Mouse (Mus musculus) cerebellum, adult 8-10 months (tissue): ENCODE measurements around the gene Bub3.

ENCODE experiments used
- DNase-seq: peaks from one replicate; pipeline ENCODE4 v3.0.0; 2022

The Bub3 gene

DNA sequence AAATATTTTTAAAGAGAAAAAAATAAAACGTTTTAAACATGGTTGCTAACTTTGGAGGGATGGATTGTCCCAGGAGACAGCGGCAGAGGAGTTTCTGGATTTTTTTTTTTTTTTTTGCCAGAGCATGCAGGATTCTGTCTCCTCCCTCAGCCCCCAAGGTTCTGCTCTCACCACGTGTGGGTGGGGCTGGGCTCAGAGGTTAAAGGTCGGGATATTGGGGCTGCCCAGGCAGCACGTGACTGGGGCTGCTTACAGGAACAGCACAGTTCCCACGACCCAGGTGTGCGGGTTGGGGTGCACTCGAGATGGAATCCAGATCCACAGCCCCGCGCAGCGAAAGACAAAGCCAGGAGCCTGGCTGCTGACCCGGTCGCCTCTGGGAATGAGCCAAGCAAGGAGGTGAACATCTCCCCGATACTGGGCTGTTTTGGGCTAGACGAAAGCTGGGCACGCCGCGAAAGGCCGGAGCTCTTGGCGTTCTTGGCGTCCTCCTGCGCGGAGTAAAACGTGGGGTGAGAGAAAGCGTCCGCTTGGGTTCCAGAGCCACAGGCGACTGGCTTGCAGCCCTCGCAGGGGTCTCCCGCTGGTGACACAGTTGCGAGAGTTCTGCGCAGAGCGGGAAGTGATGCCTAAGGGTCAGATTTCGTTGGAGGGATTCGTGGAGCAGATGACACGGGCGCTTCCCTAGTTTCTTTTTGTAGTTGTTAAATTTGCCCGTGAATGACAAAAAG is 3.3 kb upstream of the Bub3 start:
- DNase-seq, result no peak

DNA sequence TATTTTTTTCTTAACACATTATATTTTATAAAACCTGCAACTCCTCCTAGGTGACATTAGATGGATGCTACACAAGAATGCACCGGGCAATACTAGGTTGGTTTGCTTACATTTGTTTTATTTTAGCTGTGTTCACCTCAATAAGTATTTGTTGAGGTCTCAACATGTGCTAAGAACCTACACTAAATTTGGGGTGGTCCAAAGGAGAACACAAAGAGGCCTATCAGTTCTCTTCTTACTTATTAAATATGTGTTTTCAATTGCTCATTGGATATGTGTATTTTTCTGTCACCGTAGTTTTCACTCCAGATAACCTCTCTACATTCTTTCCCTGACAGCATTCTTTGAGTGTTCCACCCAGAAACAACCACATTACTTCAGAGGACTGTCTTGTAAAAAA is 2.3 kb upstream of the Bub3 start:
- no peak for DNase-seq

DNA sequence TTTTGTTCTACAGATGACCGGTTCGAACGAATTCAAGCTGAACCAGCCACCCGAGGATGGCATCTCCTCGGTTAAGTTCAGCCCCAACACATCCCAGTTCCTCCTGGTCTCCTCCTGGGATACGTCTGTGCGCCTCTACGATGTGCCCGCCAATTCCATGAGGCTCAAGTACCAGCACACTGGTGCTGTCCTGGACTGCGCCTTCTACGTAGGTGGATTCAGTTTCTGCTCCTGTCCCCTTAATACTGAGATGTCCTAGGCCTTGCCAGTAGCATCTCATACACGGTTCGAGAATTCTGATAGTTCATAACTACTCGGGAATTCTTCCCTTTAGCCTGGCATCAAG is 648 bp downstream of the Bub3 start:
- no peak for DNase-seq

DNA sequence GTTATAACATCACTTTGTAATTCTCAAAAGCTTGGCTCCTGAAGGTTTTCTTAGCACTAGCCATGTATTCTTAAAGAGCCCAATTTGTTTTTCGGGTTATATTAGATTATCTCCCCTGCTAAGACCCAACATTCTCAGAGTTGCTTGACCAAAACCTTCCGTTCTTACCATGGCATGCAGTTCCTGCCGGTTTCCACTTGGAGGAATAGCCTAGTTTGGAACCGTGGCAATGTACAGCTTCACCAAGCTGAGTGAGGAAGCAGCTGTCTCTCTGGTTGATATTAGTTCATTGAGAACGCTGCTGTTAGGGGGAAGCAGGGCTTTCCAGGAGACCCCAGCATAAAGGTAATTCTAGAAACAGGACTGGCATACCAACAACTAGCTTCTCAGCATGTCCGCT is 15.2 kb downstream of the Bub3 start:
- no peak for DNase-seq

DNA sequence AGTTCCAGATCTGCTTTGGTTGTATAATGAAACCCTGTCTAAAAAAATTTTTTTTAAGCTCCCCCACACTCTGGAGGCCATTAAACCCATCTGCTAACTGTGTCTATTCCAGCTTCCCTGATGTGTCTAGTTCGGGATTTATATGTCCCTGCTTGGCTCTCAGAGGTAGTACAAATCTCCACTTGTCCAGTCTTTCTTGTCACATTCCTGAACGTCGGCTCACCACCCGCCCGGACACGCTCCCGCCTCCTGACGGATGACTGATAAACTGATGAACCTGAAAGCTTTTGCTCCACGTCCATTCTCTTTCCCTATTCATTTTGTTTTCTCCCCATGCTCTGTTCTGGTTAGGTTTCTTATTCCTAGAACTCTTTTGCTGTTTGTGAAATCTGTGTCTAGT is 22.2 kb downstream of the Bub3 start:
- no peak for DNase-seq

DNA sequence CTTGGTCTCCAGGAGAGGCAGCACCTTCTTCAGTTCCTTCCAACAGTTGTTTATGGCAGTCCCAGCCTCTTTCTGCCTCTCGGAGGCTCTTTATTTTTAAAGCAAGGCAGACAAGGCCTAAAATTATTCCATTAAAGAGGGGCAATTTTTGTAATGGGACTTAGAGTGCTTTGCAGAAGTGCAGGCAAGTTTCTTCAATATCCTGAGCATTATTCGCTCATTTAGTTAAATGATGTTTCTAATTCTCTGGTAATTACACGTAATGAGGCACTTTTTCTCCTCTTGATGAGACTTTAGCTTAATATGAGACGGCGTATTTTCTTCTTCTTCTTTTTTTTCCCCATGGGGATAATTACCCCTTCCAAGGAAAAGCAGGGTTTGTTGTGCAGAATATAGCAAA is 25.5 kb downstream of the Bub3 start:
- no peak for DNase-seq

DNA sequence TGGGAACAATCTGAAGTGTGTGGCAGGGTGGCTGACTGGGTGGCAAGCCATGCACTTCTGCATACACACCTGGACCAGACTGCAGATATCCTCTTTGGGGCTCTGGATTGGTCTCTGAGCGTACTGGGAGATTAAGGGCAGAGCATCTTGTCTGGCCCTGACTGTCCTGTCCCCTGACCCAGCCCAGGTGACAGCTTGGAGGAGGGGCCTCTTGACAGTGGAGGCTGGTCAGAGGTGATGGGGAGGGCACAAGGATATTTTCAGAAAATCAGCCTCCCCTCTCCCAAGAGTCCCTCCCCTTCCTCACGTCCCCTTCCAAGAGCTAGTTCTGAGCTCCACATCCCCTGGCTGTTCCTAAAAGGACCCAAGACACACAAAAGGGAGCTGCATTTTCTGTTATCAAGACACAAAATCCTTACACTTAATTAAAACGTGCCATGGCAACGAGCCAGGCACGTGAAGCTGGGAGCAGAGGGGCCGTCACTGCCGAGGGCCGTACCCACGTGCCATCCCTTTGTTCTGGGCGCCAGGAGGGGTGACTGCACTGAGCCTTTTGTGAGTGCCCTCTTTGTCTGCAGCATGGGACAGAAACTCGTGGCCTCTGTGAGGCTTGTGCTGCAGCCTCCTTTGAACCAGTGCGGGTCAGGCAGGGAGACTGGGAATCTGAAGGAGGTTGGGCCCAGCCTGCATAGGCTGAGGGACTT is 37.9 kb downstream of the Bub3 start:
- DNase-seq, result no peak

DNA sequence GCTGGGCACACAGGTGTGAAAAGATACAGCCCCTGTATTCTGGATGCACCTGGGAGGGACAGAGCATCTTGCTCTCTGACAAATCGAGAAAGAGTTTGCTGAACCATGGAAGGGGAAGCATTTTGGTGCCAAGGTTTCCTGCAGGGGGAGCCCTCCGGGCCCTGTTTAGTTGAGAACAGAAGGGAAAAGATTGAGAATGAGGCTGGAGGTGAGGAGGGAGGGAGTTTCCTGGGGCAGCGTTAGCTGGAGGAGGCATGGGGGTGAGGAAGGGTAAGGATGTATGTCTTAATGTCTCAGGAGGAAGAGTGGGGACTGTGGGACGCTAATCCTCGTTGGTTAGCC is 38.4 kb downstream of the Bub3 start:
- DNase-seq, result peak; percentile 5

DNA sequence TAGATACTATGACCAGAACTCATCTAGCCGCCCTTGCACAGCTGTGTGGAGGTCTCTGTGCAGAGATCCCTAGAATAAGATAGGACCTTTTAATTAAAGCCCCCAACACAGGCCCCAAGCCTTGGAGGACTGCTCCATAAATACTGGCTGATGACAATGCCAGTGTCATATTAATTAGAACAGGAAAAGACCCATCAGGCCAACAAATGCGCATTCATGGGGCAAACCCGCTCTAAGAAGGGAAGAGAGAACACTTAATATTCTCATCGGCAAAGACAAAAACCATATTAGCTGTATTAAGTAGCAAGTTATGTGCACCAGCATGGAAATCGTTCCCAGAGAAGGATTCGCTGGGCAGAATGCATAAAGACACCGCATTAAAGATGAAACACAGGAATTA is 42.1 kb downstream of the Bub3 start:
- DNase-seq, result no peak

DNA sequence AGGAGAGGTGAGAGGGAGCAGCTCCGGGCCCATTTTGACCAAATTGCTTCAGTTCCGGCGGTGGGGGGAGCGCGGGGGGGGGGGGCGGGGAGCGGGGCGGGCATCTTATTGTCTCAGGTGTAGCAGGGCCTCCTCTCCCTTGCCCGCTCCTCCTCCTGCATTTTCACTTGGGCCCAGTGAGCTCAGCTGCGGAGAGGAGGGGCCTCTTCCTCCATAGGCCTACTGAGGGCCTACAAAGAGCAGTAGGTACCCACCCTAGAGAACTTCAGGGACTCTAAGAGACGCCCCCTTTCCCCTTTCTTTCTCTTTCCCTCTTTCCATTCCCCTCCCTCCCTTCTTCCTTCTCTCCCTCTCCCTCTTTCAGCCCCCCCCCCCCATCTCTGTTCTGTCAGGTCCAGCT is 43.2 kb downstream of the Bub3 start:
- no peak for DNase-seq

DNA sequence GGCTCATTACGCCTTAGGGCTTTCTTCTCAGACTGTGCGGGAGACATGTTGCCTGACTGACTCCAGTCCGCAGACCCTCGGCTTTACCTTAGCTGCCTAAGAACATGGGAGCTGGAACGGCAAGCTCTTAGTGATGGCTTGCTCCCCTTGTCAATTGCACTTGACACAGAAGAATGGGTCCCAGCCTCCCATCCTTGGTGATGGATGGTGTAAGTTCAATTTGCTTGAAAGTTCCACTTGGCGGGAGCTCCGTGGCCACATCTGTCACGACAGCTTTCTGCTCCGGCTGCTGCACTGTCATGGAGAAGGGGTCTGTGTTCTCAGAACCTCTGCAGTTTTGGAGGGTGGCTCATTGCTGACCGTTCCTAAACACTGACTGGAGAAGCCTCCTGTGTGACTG is 44.9 kb downstream of the Bub3 start:
- no peak for DNase-seq

DNA sequence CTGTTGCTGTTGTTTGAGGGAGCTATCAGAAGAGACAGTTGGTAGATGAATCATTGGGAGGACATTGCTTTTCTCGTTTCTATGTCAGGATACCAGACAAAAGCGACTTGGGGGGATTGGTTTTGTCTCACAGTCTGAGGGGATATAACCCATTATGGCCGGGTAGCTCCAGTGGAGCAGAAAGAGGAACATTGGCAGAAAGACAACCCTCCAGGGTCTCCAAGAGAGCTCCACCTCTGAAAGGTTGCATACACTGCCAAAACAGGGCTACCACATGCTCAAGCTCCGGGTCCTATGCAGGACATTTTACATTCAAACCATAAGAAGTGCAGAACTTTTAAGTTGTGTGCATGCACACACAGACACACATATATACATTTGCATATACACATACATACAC is 45.5 kb downstream of the Bub3 start:
- no peak for DNase-seq

DNA sequence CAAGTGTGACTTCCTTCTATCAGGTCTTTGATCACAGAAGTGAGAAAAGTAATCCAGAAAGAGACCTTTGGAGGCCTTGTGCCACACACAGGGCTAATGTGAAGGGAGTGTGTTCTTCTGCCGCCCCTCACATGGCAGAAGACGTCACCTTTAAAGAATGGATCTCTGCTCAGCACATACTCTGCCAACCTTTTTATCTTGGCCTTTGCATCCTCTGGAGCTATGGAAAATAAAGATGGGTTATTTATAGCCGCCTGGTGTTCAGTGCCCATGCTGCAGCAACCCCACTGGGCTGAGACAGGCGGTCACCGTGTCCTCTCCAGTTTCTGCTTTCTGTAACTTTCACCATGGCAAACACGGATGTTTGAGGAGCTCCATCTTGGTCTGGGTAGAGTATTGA is 48.0 kb downstream of the Bub3 start:
- no peak for DNase-seq

DNA sequence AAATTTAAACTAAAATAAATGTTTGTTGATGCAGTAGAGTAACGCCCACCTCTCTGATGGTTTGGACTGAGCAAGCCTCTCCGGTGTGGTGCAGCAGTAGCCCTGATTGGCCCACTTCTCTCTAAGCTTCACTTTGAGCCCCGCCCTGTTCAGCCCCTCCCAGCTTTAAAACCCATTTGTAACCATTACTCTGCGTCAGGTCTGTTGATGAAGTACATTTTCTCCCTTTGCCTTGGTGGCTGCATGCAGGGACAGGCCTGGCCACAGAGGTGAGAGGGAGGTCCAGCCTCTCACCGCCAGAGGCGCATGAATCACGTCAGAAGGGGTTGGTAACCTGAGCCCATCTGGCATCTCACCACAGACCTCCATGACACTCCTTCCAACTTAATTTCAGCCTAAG is 49.7 kb downstream of the Bub3 start:
- no peak for DNase-seq
